Mouse (Mus musculus) embryonic facial prominence, embryonic 13.5 days (tissue): ENCODE data around the gene Tpra1. TPM values are rescaled to one million over a fixed set of nuclear protein-coding genes. Genes with fewer than 3 reads are reported as not detected.

Experiments used
- ATAC-seq: fragments of 200-750 bp; cut with Nextera tagmentation; 2 replicates; pipeline ENCODE4 v1.8.0; 2017; ENCODE audit warnings: low read depth; ENCODE audit not compliant: insufficient number of reproducible peaks, insufficient read depth, low FRiP score, low TSS enrichment
- H3K27ac ChIP-seq: fragments of 300-500 bp; sonication (generic); 2 replicates; pipeline ENCODE4 v1.5.1; 2015; ENCODE audit warnings: moderate library complexity, mild to moderate bottlenecking, inconsistent platforms
- H3K27me3 ChIP-seq: fragments of 300-500 bp; sonication (generic); 2 replicates; pipeline ENCODE4 v1.6.1; 2015; ENCODE audit warnings: mild to moderate bottlenecking, inconsistent platforms
- H3K36me3 ChIP-seq: fragments of 300-500 bp; sonication (generic); 2 replicates; pipeline ENCODE4 v1.6.1; 2015; ENCODE audit warnings: mild to moderate bottlenecking, inconsistent platforms
- H3K4me1 ChIP-seq: fragments of 300-500 bp; sonication (generic); 2 replicates; pipeline ENCODE4 v1.6.1; 2015; ENCODE audit warnings: inconsistent platforms
- H3K4me2 ChIP-seq: fragments of 300-500 bp; sonication (generic); 2 replicates; pipeline ENCODE4 v1.6.1; 2015; ENCODE audit warnings: moderate library complexity, mild to moderate bottlenecking, inconsistent platforms
- H3K4me3 ChIP-seq: fragments of 300-500 bp; sonication (generic); 2 replicates; pipeline ENCODE4 v1.5.1; 2015; ENCODE audit warnings: mild to moderate bottlenecking, inconsistent platforms
- H3K9ac ChIP-seq: fragments of 300-500 bp; sonication (generic); 2 replicates; pipeline ENCODE4 v1.6.1; 2015; ENCODE audit warnings: mild to moderate bottlenecking, inconsistent platforms
- H3K9me3 ChIP-seq: fragments of 300-500 bp; sonication (generic); 2 replicates; pipeline ENCODE4 v1.6.1; 2016; ENCODE audit warnings: inconsistent platforms
- whole genome bisulfite sequencing: fragments of 180-500 bp; shearing (Covaris S2); methylation state at CpG from one replicate; pipeline ENCODE4 v1.1.7; 2015; ENCODE audit warnings: mixed read lengths; 5-methylcytosine and 5-hydroxymethylcytosine counted together
- polyA plus RNA-seq: library from polyadenylated mRNA; unstranded; fragments of >200 nt; fragmentation: Nextera tagmentation; extraction: Ambion mirVana; gene quantifications from 2 replicates; pipeline ENCODE4 v1.2.1, GENCODE M21; 2015

The Tpra1 gene
- polyA plus RNA-seq, 1 experiment from 2014 or later: 93.5 TPM

DNA sequence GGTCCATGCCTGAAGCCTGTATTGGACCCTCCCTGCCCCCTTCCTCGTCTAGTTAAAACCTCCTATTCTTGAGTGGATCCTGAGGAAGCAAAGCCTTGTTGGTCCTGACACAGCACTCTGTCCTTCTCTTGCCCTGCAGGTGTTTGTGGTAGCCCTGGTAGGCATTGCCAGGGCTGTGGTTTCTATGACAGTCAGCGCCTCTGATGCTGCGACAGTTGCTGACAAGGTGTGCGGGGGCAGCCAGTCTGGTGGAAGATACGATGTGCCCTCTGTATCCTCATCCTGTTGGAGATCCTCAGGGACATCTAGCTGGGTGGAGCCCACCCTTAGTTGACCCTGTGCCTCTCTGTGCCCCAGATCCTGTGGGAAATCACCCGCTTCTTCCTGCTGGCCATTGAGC lies 7.1 kb downstream of the Tpra1 start:
- 87% methylated on average over 6 of the region's 6 CpGs for WGBS
- H3K4me1 ChIP-seq: peaks cover 21% of the 10 kb centered on the region
- no peak for ATAC-seq
- no peak overlapping the region for H3K9ac ChIP-seq
- H3K36me3 ChIP-seq: peaks cover 60% of the 10 kb centered on the region
- no peak overlapping the region for H3K27ac ChIP-seq
- no peak overlapping the region for H3K4me2 ChIP-seq
- H3K4me3 ChIP-seq: no peak overlapping the region
- H3K27me3 ChIP-seq: no peaks in the 10 kb centered on the region
- no peaks in the 10 kb centered on the region for H3K9me3 ChIP-seq

DNA sequence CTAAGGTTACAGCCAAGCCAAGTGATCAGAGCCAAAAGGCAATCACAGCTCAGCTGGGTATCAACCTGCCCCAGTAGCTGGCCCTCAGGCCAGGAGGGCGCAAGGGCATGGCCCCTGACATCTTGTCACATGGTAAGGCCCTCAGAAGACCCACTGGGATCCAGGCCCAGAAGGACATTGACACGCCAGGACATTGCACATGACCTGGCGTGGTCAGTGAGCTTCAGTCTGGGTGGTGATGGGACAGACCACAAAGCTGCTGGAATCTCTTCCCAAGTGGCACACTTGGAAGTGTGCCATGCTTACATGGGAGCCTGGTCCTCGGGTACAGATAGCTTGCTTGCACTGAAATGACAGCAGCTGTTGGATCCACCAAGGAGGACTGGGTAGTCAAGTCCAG lies 11.0 kb downstream of the Tpra1 start:
- Histone ChIP-seq H3K9ac (no peak overlapping the region), H3K27me3 (no peaks in the 10 kb centered on the region), H3K27ac (no peak overlapping the region), H3K4me2 (no peak overlapping the region), H3K36me3 (peaks cover 44% of the 10 kb centered on the region), H3K4me3 (no peak overlapping the region), H3K4me1 (no peaks in the 10 kb centered on the region), H3K9me3 (no peaks in the 10 kb centered on the region)
- WGBS: 82% methylated on average over 4 of the region's 4 CpGs
- no peak for ATAC-seq

- H3K4me1 ChIP-seq: no peaks in the 10 kb centered on the region
- H3K36me3 ChIP-seq: peaks cover 40% of the 10 kb centered on the region
- H3K9me3 ChIP-seq: no peaks in the 10 kb centered on the region
- H3K9ac ChIP-seq: no peak overlapping the region
- H3K4me2 ChIP-seq: no peak overlapping the region
- no peak overlapping the region for H3K27ac ChIP-seq
- no peaks in the 10 kb centered on the region for H3K27me3 ChIP-seq
- no peak for ATAC-seq
- H3K4me3 ChIP-seq: no peak overlapping the region
Measured at GRCm38 (mm10) chr6:88913440-88913839, 11.4 kb downstream of the Tpra1 start.

- H3K27me3 ChIP-seq: no peaks in the 10 kb centered on the region
- 87% methylated on average over 5 of the region's 5 CpGs for WGBS
Measured at GRCm38 (mm10) chr6:88914799-88915198, 12.7 kb downstream of the Tpra1 start.

DNA sequence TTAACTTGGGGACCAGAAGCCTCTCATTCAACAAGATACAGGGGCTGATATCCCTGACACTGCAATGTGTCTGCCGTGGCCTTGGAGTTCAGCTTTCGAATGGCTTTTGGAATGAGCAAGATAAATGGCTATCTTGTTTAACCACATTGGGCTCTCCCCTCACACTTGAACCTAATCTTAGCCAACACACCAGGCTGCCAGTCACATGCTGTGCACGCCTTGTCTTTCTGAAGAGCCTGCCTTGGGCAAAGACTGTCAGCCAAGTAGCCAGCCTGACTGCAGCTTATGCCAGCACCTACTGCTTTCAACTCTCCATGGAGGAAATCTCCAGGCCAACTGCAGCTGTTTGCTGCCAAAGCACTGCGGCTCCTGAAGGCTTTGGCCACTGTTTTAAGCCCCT lies 13.5 kb downstream of the Tpra1 start:
- Histone ChIP-seq H3K27me3 (no peaks in the 10 kb centered on the region), H3K9me3 (no peaks in the 10 kb centered on the region), H3K9ac (no peak overlapping the region), H3K27ac (no peak overlapping the region), H3K4me2 (no peak overlapping the region), H3K36me3 (peaks cover 22% of the 10 kb centered on the region), H3K4me1 (no peaks in the 10 kb centered on the region), H3K4me3 (no peak overlapping the region)
- 85% methylated on average over 4 of the region's 4 CpGs for WGBS
- no peak for ATAC-seq

More at GRCm38 (mm10) chr6:88914799-88915198, 12.7 kb downstream of the Tpra1 start:
- Histone ChIP-seq H3K9ac (no peak overlapping the region), H3K9me3 (no peaks in the 10 kb centered on the region), H3K4me1 (no peaks in the 10 kb centered on the region), H3K36me3 (peaks cover 29% of the 10 kb centered on the region), H3K4me2 (no peak overlapping the region), H3K4me3 (no peak overlapping the region), H3K27ac (no peak overlapping the region)
- ATAC-seq: no peak

DNA sequence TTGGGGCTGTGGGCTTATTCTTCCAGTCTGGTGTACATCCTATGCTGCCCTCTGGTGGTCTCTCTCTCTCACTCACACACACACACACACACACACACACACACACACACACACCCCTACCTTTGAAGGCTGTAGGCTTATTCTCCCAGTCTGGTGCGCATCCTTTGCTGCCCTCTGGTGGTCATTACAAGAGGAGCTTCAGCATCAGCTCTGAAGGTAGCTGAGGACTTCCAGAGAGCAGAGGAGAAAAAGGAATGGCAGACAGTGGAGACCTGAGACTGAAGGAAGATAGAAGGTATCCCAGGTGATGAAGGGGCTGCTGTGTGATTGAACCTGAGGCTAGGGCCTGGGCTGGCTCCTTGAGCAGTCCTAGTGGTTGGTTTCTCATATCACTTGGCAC lies 14.1 kb downstream of the Tpra1 start:
- H3K9me3 ChIP-seq: no peaks in the 10 kb centered on the region
- ATAC-seq: no peak

DNA sequence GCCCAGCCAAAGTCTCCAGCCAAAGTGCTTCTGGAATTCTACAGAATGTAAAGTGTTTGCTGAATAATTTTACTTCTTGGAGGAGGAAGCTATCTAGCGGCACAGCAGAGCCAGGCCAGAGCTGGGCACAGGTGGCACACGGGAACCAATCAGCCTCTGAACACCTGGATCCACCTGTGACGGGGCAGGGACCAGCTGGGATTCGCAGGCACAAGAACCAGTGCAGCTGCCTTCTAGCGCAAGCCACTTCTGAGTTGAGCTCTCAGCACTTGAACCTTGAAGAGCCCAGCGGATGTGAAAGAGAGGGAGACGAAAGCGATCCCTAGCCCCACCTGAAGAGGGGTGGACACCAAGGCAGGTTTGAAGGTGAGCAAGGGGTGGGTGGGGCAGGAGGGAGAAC lies 16.8 kb downstream of the Tpra1 start:
- WGBS: 83% methylated on average over 8 of the region's 8 CpGs
- no peak for ATAC-seq
- no peak overlapping the region for H3K9ac ChIP-seq
- no peak overlapping the region for H3K4me3 ChIP-seq
- no peaks in the 10 kb centered on the region for H3K27me3 ChIP-seq
- H3K9me3 ChIP-seq: no peaks in the 10 kb centered on the region
- H3K36me3 ChIP-seq: no peaks in the 10 kb centered on the region
- no peak overlapping the region for H3K27ac ChIP-seq
- peaks cover 2% of the 10 kb centered on the region for H3K4me1 ChIP-seq
- no peak overlapping the region for H3K4me2 ChIP-seq

More for the DNA sequence above, 14.1 kb downstream of the Tpra1 start:
- no peaks in the 10 kb centered on the region for H3K4me1 ChIP-seq
- no peak overlapping the region for H3K9ac ChIP-seq
- H3K4me3 ChIP-seq: no peak overlapping the region
- peaks cover 15% of the 10 kb centered on the region for H3K36me3 ChIP-seq
- 72% methylated on average over 1 of the region's 1 CpGs for WGBS
- H3K4me2 ChIP-seq: no peak overlapping the region
- no peak overlapping the region; the same call in 1 of the 2 replicates for H3K27ac ChIP-seq
- H3K27me3 ChIP-seq: no peaks in the 10 kb centered on the region

DNA sequence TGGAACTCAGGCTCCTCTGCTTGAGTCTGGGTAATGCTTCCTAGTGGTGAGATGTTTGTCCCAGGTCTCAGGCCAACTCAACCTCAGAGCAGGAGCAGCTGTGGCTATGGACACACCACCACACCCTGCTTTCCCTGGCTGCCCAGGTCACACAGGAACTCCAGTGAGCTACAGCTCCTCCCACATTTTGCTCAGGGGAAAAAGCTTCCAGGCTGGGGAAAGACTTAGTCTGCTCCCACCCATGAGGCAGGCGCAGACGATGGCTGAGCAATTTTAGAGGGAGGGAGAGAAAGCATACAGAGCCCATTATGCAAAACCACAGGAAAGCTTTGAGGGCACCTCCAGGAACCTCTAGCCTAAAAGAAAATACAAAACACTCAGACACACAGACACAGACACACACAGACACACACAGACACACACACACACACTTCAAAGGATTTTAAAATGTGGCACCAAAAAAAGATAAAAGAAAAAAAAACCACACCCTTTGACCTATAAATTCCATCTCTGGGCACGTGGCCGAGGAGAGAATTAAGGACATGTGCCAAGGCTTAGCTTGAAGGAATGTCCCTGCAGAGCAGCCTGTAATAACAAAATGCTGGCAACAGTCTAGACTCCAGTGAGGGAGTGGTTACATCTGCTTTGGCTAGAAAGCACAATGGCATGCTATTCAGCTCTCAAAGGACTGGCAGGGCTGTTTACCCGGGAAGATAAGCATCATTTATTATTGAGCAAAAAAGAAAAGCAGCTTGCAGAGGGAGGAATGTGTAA lies 22.6 kb downstream of the Tpra1 start:
- H3K4me2 ChIP-seq: peak overlapping the region; percentile 32
- peaks cover 38% of the 10 kb centered on the region for H3K4me1 ChIP-seq
- no peaks in the 10 kb centered on the region for H3K36me3 ChIP-seq
- no peak overlapping the region for H3K4me3 ChIP-seq
- H3K9me3 ChIP-seq: no peaks in the 10 kb centered on the region
- ATAC-seq: peak; percentile 80
- WGBS: 1% methylated on average over 5 of the region's 5 CpGs
- no peak overlapping the region for H3K9ac ChIP-seq
- H3K27me3 ChIP-seq: no peaks in the 10 kb centered on the region; the same call in 1 of the 2 replicates
- peak overlapping the region; percentile 96 for H3K27ac ChIP-seq

DNA sequence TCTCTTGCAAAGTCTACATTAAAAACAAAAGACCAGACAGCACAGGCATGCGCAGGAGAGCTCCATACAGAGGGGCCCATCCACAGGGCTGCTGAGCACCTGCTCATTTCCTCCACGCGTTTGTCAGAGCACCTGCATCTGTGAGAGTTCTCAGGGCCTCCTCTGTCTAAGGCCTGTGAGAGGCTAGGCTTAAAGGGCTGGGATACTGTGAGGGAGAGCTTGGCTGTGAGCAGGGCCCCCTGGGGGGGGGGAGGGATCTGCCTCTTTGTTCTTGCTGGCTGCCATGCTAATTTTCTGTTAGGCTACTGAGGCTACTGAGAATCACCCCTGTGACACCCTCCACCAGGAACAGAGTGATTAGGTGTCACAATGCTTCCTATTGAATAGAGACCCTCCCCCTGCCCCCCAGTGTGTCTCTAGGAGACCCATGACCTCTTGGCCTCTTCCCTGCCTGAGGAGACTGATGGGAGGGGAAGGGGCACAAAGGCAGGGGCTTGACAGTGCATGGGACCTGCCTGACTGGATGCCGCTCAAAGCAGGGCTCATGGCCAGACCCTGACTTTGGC lies 23.7 kb downstream of the Tpra1 start:
- Histone ChIP-seq H3K9me3 (no peaks in the 10 kb centered on the region), H3K9ac (no peak overlapping the region), H3K4me3 (no peak overlapping the region), H3K27me3 (no peaks in the 10 kb centered on the region; the same call in 1 of the 2 replicates), H3K36me3 (no peaks in the 10 kb centered on the region), H3K4me2 (no peak overlapping the region), H3K4me1 (peaks cover 38% of the 10 kb centered on the region), H3K27ac (peak overlapping the region; percentile 96)
- 0 out of 2 replicates have a peak, but pooled peaks have one; percentile 11 for ATAC-seq
- 14% methylated on average over 4 of the region's 4 CpGs for WGBS

DNA sequence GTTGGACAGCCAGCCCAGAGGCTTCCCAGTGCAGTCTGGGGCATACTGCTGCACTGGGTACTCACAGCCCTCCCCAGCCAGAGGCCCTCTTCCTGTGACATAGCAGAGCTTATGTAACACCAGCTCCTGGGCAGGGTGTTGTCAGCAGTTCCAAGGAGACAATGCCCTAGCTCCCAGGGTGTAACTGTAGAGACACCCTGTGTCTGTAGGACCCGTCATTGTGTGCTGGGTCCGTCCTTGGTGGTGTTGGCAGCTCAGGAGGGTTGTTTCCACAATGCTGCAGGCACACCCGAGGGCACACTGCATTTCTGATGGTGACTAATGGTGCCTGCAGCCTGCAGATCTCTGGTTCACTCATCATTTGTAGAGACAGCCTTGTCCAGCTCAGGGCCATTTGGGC lies 24.8 kb downstream of the Tpra1 start:
- Histone ChIP-seq H3K4me3 (no peak overlapping the region), H3K4me2 (no peak overlapping the region), H3K4me1 (peaks cover 38% of the 10 kb centered on the region), H3K36me3 (no peaks in the 10 kb centered on the region), H3K9me3 (no peaks in the 10 kb centered on the region), H3K27ac (peak overlapping the region; percentile 96; the same call in 1 of the 2 replicates), H3K27me3 (no peaks in the 10 kb centered on the region; the same call in 1 of the 2 replicates), H3K9ac (no peak overlapping the region)
- WGBS: 56% methylated on average over 3 of the region's 3 CpGs
- ATAC-seq: no peak

- Histone ChIP-seq H3K9ac (no peak overlapping the region), H3K4me1 (peaks cover 38% of the 10 kb centered on the region), H3K4me2 (no peak overlapping the region), H3K27ac (no peak overlapping the region), H3K9me3 (no peaks in the 10 kb centered on the region), H3K27me3 (no peaks in the 10 kb centered on the region; the same call in 1 of the 2 replicates), H3K4me3 (no peak overlapping the region), H3K36me3 (no peaks in the 10 kb centered on the region)
- no peak for ATAC-seq
- WGBS: 9% methylated on average over 2 of the region's 2 CpGs
Measured at GRCm38 (mm10) chr6:88927595-88927994, 25.5 kb downstream of the Tpra1 start.

DNA sequence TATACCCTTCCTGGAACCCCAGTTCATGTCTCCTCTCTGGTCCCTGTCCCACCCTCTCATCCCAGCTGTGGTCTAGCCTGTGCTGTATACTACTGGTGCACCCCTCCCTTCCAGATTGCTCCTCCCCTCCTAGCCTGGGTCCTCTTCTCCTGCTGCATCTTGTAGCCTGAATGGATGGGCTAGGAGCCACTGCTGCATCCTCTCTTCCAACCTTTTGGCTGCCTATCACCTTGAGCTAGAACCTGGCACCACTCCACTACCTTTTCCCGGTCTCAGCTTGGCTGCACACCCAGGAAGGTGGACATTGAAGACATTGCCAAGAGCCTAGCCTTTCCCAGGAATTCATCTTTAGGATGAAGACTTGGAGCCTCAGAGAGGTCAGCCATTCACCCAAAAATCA lies 26.0 kb downstream of the Tpra1 start:
- Histone ChIP-seq H3K9me3 (no peaks in the 10 kb centered on the region), H3K27ac (no peak overlapping the region), H3K4me2 (no peak overlapping the region), H3K9ac (no peak overlapping the region), H3K4me1 (peaks cover 38% of the 10 kb centered on the region), H3K4me3 (no peak overlapping the region), H3K36me3 (no peaks in the 10 kb centered on the region), H3K27me3 (no peaks in the 10 kb centered on the region; the same call in 1 of the 2 replicates)
- 94% methylated on average over 1 of the region's 1 CpGs for WGBS
- ATAC-seq: no peak
